Mouse (Mus musculus) embryo, embryonic 11 days (tissue): ENCODE measurements around the gene Sugt1.

Experiments used
- DNase-seq: peaks from one replicate; pipeline ENCODE4 v3.0.0-alpha.2; 2015

Sugt1 gene

GRCm38 (mm10) chr14:79677891-79678687 is 90.6 kb downstream of the Sugt1 start:
- peak; percentile 66 for DNase-seq

- DNase-seq = no peak
Measured at GRCm38 (mm10) chr14:79680652-79681051, 93.2 kb downstream of the Sugt1 start.
